Mouse (Mus musculus): ENCODE measurements around the gene Agfg1.
"Not testable (repeated sequence)": the region's sequence is repeated elsewhere in the genome, so short reads cannot be mapped to it uniquely, and the experiment has no call there.

Agfg1 gene

GRCm38 (mm10) chr1:82879172-82879571, 39.9 kb downstream of the Agfg1 start:
- in situ Hi-C loops (cut with MboI; ENCODE audit: unreplicated experiment in 2 of 2), result loop anchor here in 1 of 2 experiments (25.0 kb wide), 1 partner anchor 1883 kb away; no protein-coding TSS in a partner anchor

GRCm38 (mm10) chr1:82880196-82880595, 40.9 kb downstream of the Agfg1 start:
- in situ Hi-C loops (cut with MboI; ENCODE audit: unreplicated experiment in 2 of 2), result loop anchor here in 1 of 2 experiments (25.0 kb wide), 1 partner anchor 1882 kb away; no protein-coding TSS in a partner anchor

GRCm38 (mm10) chr1:82893269-82893668, 54.0 kb downstream of the Agfg1 start:
- in situ Hi-C loops (cut with MboI; ENCODE audit: unreplicated experiment in 2 of 2), result loop anchor here in 1 of 2 experiments (25.0 kb wide), 1 partner anchor 1869 kb away; no protein-coding TSS in a partner anchor

GRCm38 (mm10) chr1:82900567-82900966, 61.3 kb downstream of the Agfg1 start:
- in situ Hi-C loops (cut with MboI; ENCODE audit: unreplicated experiment in 2 of 2), result no loop called here

GRCm38 (mm10) chr1:82901201-82901600, 61.9 kb downstream of the Agfg1 start:
- in situ Hi-C loops (cut with MboI; ENCODE audit: unreplicated experiment in 2 of 2), result no loop called here

- in situ Hi-C loops (cut with MboI; ENCODE audit: unreplicated experiment in 2 of 2), result no loop called here
Measured at GRCm38 (mm10) chr1:82905886-82906285, 66.6 kb downstream of the Agfg1 start.

GRCm38 (mm10) chr1:82913025-82913424, 73.7 kb downstream of the Agfg1 start, which contains the start of gene A030005L19Rik:
Gene A030005L19Rik (plus strand): TSS chr1:82913325.
- in situ Hi-C loops (cut with MboI; ENCODE audit: unreplicated experiment in 2 of 2), result no loop called here

GRCm38 (mm10) chr1:82913434-82913833, 74.2 kb downstream of the Agfg1 start:
- in situ Hi-C loops (cut with MboI; ENCODE audit: unreplicated experiment in 2 of 2), result not testable (repeated sequence)

GRCm38 (mm10) chr1:82924650-82925049, 85.4 kb downstream of the Agfg1 start, which contains the start of gene A030014E15Rik:
Gene A030014E15Rik (plus strand): TSS chr1:82924917.
- in situ Hi-C loops (cut with MboI; ENCODE audit: unreplicated experiment in 2 of 2), result no loop called here

- in situ Hi-C loops (cut with MboI; ENCODE audit: unreplicated experiment in 2 of 2), result not testable (repeated sequence)
Measured at GRCm38 (mm10) chr1:82930558-82930957, 91.3 kb downstream of the Agfg1 start.

GRCm38 (mm10) chr1:82931326-82931725, 92.0 kb downstream of the Agfg1 start, which contains the start of gene Gm6217:
Gene Gm6217 (minus strand): TSS chr1:82931399.
- in situ Hi-C loops (cut with MboI; ENCODE audit: unreplicated experiment in 2 of 2), result not testable (repeated sequence)

GRCm38 (mm10) chr1:82938666-82939065, 99.4 kb downstream of the Agfg1 start:
- in situ Hi-C loops (cut with MboI; ENCODE audit: unreplicated experiment in 2 of 2), result no loop called here

GRCm38 (mm10) chr1:82942505-82942904, 103.2 kb downstream of the Agfg1 start:
- in situ Hi-C loops (cut with MboI; ENCODE audit: unreplicated experiment in 2 of 2), result not testable (repeated sequence)

- in situ Hi-C loops (cut with MboI; ENCODE audit: unreplicated experiment in 2 of 2), result not testable (repeated sequence)
Measured at GRCm38 (mm10) chr1:82943295-82943694, 104.0 kb downstream of the Agfg1 start, which contains the start of gene A030003K21Rik. Gene A030003K21Rik (minus strand): TSS chr1:82943388.

- in situ Hi-C loops (cut with MboI; ENCODE audit: unreplicated experiment in 2 of 2), result not testable (repeated sequence)
Measured at GRCm38 (mm10) chr1:82946029-82946428, 106.7 kb downstream of the Agfg1 start.

- in situ Hi-C loops (cut with MboI; ENCODE audit: unreplicated experiment in 2 of 2), result no loop called here
Measured at GRCm38 (mm10) chr1:82948601-82949000, 109.3 kb downstream of the Agfg1 start.
